Mouse (Mus musculus) layer of hippocampus, adult 2 months (tissue): ENCODE data around the gene Hoxd4. TPM values are rescaled to one million over a fixed set of nuclear protein-coding genes. Genes with fewer than 3 reads are reported as not detected.

Source experiments
- DNase-seq, 2 experiments: peaks; one replicate each; pipeline ENCODE4 v3.0.0; 2022; ENCODE audit warnings: low spot score in 2 of 2
- H3K27ac ChIP-seq: fragments of 200-600 bp; 2 replicates; pipeline ENCODE4 v1.8.1; 2022
- H3K4me3 ChIP-seq: fragments of 200-600 bp; 2 replicates; pipeline ENCODE4 v1.8.1; 2022; ENCODE audit warnings: mild to moderate bottlenecking
- CTCF ChIP-seq: fragments of 200-600 bp; conservative IDR thresholded peaks from 2 replicates; pipeline ENCODE4 v1.8.1; 2022; ENCODE audit warnings: antibody characterized with exemption, mild to moderate bottlenecking, moderate library complexity
- total RNA-seq, 2 experiments: library from RNA; stranded (reverse); gene quantifications; 2 replicates each; pipeline ENCODE4 v1.2.3; 2021

The Hoxd4 gene
- total RNA-seq, 2 experiments from 2014 or later, result not detected

DNA sequence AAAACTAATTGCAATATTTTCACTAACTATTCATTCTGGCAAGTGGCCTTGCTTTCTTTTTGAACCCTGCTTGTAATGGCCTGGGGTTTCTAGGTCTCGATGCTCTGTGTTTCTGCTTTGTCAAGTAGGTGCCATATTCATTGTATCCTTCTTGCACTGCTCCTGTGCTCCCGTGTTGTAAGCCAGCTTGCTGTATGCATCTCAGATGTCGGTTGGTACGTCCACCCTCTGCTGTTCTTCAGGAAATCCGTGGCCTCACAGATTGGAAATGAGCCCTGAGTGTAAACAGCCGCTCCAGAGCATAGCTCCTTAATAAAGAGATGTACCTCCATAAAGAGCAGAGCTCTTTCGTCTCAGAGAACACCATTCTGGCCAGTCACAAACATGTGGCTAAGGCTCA is 4.1 kb upstream of the Hoxd4 start:
- no peak overlapping the region for H3K27ac ChIP-seq
- no peak overlapping the region for H3K4me3 ChIP-seq
- DNase-seq, result no peak
- TF ChIP-seq CTCF, result no peak

- Histone ChIP-seq H3K4me3 (no peak overlapping the region), H3K27ac (no peak overlapping the region)
- no peak for TF ChIP-seq CTCF
- DNase-seq, result no peak
Measured at GRCm38 (mm10) chr2:74708676-74709075, 3.1 kb upstream of the Hoxd4 start.

DNA sequence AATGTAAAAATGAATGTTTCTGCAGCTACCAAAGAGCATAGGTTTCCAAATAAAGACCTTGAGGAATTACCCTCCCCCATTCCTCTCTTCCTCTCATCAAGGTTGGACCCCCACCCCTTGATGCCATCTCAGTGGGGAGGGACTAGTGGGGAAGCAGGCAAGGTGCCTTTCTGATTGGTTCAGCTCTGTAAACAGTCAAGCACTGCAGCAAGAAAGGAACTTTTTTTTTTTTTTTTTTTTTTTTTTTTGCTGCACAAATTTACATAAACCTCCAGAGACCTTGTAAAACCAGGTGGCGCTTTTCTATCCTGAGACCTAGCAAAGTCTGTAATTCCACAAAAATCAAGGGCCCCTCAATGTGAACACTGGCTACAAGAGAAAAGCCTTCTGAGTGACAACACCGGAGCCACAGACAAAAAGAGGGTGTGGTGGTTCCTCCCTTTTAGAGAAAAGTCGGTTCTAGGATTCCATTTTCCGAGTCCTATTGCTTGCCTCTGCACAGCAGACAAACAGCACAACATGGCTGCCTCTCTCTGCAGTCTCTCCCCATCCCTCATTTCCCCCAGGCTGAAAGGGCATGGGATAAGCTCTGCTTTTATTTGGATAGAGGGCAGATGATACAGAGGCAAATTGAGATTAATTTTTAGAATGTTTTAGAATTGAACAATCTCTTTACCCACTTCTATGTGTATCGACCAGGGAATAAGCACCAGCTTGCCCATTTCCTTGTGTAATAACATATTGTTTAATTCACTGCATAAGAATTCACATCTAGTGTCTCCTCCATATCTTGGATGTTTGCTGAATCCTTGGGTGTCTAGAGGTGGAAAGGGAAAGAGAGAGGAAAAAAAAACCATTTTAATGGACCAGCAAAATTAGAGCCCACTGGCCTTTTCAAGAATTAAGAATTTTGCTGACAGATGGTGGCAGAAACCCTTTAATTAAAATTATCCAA is 2.0 kb upstream of the Hoxd4 start:
- Histone ChIP-seq H3K4me3 (no peak overlapping the region), H3K27ac (no peak overlapping the region)
- DNase-seq, result no peak
- TF ChIP-seq CTCF, result no peak

- no peak for TF ChIP-seq CTCF
- H3K4me3 ChIP-seq, result no peak overlapping the region
- no peak for DNase-seq
- no peak overlapping the region for H3K27ac ChIP-seq
Measured at GRCm38 (mm10) chr2:74710929-74711543, 693 bp upstream of the Hoxd4 start.

DNA sequence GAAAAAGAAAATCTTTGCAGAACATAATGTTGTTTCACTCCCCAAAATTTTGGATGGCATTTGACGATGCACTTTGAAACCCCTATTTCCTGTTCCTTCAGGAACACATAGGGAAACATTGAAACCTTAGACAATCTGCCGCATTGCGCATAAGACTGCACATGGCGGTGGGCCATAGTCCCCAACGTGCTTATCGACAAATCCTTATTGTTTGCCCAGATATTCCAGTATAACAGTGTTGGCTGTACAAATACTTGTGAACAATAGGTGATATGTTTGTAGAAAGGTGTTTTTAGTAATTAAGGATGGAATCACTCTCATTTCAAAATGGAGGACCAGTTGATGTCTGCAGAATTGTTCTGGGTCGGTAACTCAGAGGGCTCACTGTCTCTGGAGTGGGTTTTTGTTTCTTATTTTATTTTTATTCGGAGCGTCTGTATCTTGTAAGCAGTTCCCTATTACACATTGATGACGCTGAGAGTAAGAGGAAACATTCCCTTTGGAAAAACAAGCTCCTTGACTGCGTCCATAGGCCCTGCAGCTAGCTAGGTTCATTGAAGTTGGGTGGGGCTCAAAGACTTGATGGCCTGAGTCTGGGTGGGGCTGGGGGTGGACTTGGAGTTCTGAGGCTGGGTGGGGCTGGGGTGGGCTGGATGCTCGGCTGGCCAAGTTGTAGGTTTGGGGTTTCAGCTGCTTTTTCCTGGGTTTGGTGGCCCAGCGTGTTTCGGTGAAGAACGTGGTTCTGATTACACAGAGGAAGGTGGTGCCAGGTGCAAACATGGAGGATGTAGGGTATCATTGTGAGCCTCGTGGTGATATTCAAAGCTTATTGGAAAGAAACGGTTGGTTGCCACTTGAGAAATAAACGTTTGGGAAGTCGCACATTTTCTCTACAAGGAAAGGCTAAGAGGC is 1.8 kb downstream of the Hoxd4 start:
- H3K4me3 ChIP-seq, result no peak overlapping the region
- DNase-seq, result no peak
- no peak overlapping the region for H3K27ac ChIP-seq
- no peak for TF ChIP-seq CTCF

DNA sequence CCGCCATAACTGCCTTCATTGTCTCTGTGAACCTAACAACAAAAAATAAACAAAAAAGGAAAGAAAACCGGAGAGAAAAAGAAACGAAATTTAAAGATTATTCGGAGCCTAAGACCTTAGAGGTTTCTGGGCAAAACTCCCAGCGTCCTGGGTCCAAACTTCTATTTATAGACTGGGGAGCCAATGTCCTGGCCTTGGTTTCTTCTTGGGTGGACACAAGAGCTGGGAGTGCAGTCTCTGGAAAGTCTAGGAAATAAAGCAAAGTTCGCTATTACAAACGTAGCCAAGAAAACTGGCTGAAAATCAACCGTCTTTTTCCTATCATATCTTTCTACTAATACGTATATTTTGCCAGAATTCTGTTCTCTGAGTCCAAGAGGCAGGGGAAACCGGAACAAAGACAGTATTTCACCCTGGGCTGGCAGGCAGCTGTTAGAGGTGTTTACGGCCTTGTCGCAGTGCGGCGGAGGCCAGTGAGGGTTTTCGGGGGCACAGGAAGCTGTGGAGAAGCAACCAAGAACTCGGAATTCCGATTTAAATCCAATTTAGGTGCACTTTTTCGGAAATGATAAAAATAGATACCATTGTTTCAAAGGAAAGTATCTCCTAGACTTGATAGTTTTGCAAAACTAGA is 2.5 kb downstream of the Hoxd4 start:
- TF ChIP-seq CTCF, result no peak
- no peak for DNase-seq
- no peak overlapping the region for H3K27ac ChIP-seq
- H3K4me3 ChIP-seq, result no peak overlapping the region

DNA sequence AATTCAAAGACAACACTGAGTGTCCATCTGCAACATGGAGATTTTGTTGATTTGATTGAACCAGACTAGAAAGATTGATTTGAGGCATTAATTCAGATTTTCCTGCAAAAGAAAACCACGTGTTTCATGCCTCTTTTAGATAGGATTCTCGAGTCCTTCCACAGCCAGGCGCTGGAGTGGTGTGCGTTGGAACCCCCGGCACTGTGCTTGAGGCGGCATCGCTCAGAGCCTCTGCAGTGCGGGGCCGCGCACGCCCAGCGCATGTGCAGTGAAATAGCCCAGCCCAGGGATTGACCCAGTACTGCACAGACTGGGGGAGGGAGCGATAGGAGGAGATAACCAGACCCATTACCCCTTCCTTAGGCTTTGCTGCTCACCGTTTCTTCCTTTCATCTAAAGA is 3.2 kb downstream of the Hoxd4 start:
- H3K27ac ChIP-seq, result no peak overlapping the region
- no peak for DNase-seq
- H3K4me3 ChIP-seq, result no peak overlapping the region
- no peak for TF ChIP-seq CTCF

DNA sequence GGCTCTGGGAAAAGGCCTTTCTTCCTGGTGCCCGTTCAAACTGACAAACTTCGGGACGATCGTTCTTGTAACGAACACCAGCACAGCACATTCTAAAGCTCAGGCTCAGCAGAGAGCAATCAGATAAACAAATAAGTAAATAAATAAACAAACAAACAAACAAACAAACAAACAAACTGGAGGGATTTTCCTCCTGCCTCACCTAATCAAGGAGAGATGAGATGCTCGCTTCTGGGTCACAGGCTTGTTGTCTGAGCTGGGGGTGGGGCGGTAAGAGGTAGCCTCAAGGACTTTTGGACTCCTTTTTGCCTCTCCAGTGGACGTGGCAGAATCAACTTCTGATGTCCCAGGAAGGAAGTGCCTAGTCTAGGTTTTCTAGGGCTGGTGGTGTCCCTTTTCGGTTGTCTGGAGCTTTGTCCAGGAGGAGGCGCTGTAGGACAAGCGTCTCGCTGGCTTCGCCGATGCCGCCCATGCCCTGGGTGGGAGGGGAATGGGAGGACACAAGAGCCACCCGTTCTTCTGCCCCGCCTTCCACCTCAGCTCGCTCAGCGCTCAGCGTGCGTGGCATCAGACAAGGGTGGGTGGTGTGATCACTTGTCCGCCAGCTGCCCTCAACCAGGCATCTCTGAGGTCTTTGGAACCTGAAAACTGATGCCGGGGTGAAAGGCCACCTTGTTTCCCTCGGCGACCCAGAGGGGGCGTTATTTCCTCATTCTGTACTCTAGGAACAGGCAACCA is 3.9 kb downstream of the Hoxd4 start:
- DNase-seq, result peak; percentile 54 to 80
- TF ChIP-seq CTCF, result peak; percentile 89
- Histone ChIP-seq H3K27ac (no peak overlapping the region), H3K4me3 (peak overlapping the region; percentile 23; the same call in 1 of the 2 replicates)

GRCm38 (mm10) chr2:74720384-74720783 is 8.7 kb downstream of the Hoxd4 start:
- no peak for DNase-seq
- no peak overlapping the region for H3K27ac ChIP-seq
- no peak overlapping the region for H3K4me3 ChIP-seq
- no peak for TF ChIP-seq CTCF

DNA sequence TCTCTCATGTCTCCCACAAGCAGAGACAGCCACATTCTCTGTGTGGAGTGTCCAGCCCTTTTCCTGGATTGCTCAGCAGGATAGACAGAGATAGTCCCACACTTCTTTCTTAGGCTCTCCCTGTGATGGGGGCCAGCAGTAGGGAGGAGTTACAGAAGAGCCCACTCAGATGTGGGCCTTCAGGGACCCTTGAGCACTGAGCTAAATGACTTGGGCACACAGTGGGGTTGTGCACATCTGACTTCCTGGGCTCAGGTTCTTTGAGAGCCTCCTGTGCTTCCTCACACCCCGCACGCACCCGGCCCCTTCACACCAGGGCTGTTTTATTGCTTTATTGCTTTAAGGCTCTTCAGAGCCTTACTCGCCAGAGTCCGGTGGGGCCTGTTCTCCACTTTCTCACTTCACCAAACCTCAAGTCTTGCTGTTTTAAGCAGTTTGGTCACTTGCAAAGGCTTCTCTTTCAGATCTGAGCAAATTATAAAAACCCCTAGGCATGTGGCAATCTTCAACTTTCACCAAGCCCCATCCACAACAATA is 9.3 kb downstream of the Hoxd4 start:
- Histone ChIP-seq H3K27ac (no peak overlapping the region), H3K4me3 (no peak overlapping the region)
- DNase-seq, result no peak
- TF ChIP-seq CTCF, result no peak

DNA sequence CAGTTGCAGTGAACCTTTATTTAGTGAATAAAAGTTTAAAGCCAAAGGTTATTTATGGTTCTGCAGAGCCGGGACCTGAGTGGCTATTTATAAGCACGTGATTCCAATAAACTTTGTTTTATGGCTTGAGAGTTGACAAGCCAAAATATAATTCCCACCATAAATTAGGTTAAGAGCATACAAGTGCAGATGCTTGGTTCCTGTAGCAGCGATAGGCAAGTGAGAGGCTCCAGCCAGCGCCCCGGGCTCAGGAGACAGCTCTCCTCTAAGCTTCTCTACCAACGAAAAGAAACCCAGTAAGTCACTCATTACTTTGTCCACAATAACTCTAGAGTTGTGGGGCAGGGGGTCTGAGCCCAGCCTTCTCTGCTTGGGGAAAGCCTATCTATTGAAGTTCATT is 10.2 kb downstream of the Hoxd4 start:
- Histone ChIP-seq H3K4me3 (no peak overlapping the region), H3K27ac (no peak overlapping the region)
- DNase-seq, result no peak
- TF ChIP-seq CTCF, result no peak
